Mouse (Mus musculus) C2C12 (cell line): ENCODE results near the gene Atxn7. TPM values are rescaled to one million over a fixed set of nuclear protein-coding genes. Genes with fewer than 3 reads are reported as not detected.

ENCODE experiments used
- H3K27me3 ChIP-seq: one replicate; pipeline ENCODE4 v1.6.1; 2011; ENCODE audit not compliant: control insufficient read depth, insufficient read depth, insufficient read length
- H3K36me3 ChIP-seq: one replicate; pipeline ENCODE4 v1.6.1; 2011; ENCODE audit not compliant: control insufficient read depth, insufficient read depth
- H3K4me3 ChIP-seq: one replicate; pipeline ENCODE4 v1.5.1; 2011; ENCODE audit warnings: mild to moderate bottlenecking, control low read depth; ENCODE audit not compliant: poor library complexity, insufficient read depth, severe bottlenecking
- H3K79me2 ChIP-seq: one replicate; pipeline ENCODE4 v1.6.1; 2011; ENCODE audit not compliant: control insufficient read depth, insufficient read depth
- H3K79me3 ChIP-seq: one replicate; pipeline ENCODE4 v1.6.1; 2011; ENCODE audit warnings: low read depth, control low read depth
- H3ac ChIP-seq: one replicate; pipeline ENCODE3; 2011; ENCODE audit warnings: low read depth; ENCODE audit not compliant: control insufficient read depth, insufficient read length
- CEBPB ChIP-seq: IDR thresholded peaks from one replicate; pipeline ENCODE4 v1.6.1; 2011; ENCODE audit warnings: low read depth, mild to moderate bottlenecking, control low read depth, moderate library complexity
- CTCF ChIP-seq: IDR thresholded peaks from one replicate; pipeline ENCODE4 v1.5.1; 2011; ENCODE audit not compliant: control insufficient read depth, insufficient read depth, insufficient read length
- FOSL1 ChIP-seq: IDR thresholded peaks from one replicate; pipeline ENCODE4 v1.8.0; 2011; ENCODE audit warnings: mild to moderate bottlenecking, low read length; ENCODE audit not compliant: poor library complexity, insufficient read depth, severe bottlenecking
- MAX ChIP-seq: IDR thresholded peaks from one replicate; pipeline ENCODE4 v1.6.1; 2011; ENCODE audit warnings: mild to moderate bottlenecking, control low read depth
- MYOD1 ChIP-seq: IDR thresholded peaks from one replicate; pipeline ENCODE4 v1.6.1; 2011; ENCODE audit warnings: low read depth; ENCODE audit not compliant: control insufficient read depth, insufficient read length
- MYOG ChIP-seq: IDR thresholded peaks from one replicate; pipeline ENCODE4 v1.6.1; 2011; ENCODE audit not compliant: control insufficient read depth, insufficient read length; ENCODE audit errors: extremely low read depth
- USF1 ChIP-seq: IDR thresholded peaks from one replicate; pipeline ENCODE4 v1.6.1; 2011; ENCODE audit warnings: low read depth, mild to moderate bottlenecking, control low read depth, moderate library complexity
- polyA plus RNA-seq: library from polyadenylated mRNA; unstranded; fragments of >200 nt; fragmentation: generic; extraction: Trizol; gene quantifications from one replicate; pipeline ENCODE4 v1.2.1, GENCODE M21; 2012; ENCODE audit warnings: missing spikeins

Atxn7 gene
- polyA plus RNA-seq, 1 experiment, result 1.9 TPM

GRCm38 (mm10) chr14:14068553-14068952 lies 107.3 kb downstream of the Atxn7 start:
- Histone ChIP-seq H3K27me3 (no peaks in the 10 kb centered on the region), H3K79me2 (no peaks in the 10 kb centered on the region), H3K36me3 (no peaks in the 10 kb centered on the region), H3ac (no peak overlapping the region), H3K4me3 (no peak overlapping the region), H3K79me3 (peaks cover 3% of the 10 kb centered on the region)
- TF ChIP-seq FOSL1 (no peak), USF1 (no peak), MYOD1 (no peak), CEBPB (no peak), MYOG (no peak), MAX (no peak), CTCF (no peak)

GRCm38 (mm10) chr14:14070541-14071315 lies 109.5 kb downstream of the Atxn7 start:
- TF ChIP-seq MAX (no peak), MYOD1 (no peak), FOSL1 (no peak), CEBPB (no peak), MYOG (no peak), CTCF (no peak), USF1 (no peak)
- Histone ChIP-seq H3K36me3 (no peaks in the 10 kb centered on the region), H3K4me3 (no peak overlapping the region), H3K79me3 (no peaks in the 10 kb centered on the region), H3K27me3 (no peaks in the 10 kb centered on the region), H3ac (no peak overlapping the region), H3K79me2 (no peaks in the 10 kb centered on the region)

- Histone ChIP-seq H3K79me3 (no peaks in the 10 kb centered on the region), H3ac (no peak overlapping the region), H3K27me3 (no peaks in the 10 kb centered on the region), H3K4me3 (no peak overlapping the region), H3K79me2 (no peaks in the 10 kb centered on the region), H3K36me3 (no peaks in the 10 kb centered on the region)
- TF ChIP-seq MYOD1 (no peak), CTCF (no peak), CEBPB (no peak), FOSL1 (no peak), USF1 (no peak), MYOG (no peak)
Measured at GRCm38 (mm10) chr14:14071456-14071855, 110.2 kb downstream of the Atxn7 start.

- Histone ChIP-seq H3K79me3 (no peaks in the 10 kb centered on the region), H3K4me3 (no peak overlapping the region), H3K36me3 (no peaks in the 10 kb centered on the region), H3K27me3 (no peaks in the 10 kb centered on the region), H3K79me2 (no peaks in the 10 kb centered on the region), H3ac (no peak overlapping the region)
- TF ChIP-seq MAX (no peak), FOSL1 (no peak), CEBPB (no peak), USF1 (no peak), MYOG (no peak), CTCF (no peak), MYOD1 (no peak)
Measured at GRCm38 (mm10) chr14:14080604-14081194, 119.5 kb downstream of the Atxn7 start.

GRCm38 (mm10) chr14:14083811-14084210 lies 122.6 kb downstream of the Atxn7 start:
- Histone ChIP-seq H3K27me3 (no peaks in the 10 kb centered on the region), H3ac (no peak overlapping the region), H3K4me3 (no peak overlapping the region)

More at GRCm38 (mm10) chr14:14083811-14084210, 122.6 kb downstream of the Atxn7 start:
- Histone ChIP-seq H3K36me3 (no peaks in the 10 kb centered on the region), H3K79me2 (no peaks in the 10 kb centered on the region), H3K79me3 (no peaks in the 10 kb centered on the region)
- TF ChIP-seq MAX (no peak), USF1 (no peak), MYOG (no peak), CEBPB (no peak), MYOD1 (no peak), CTCF (no peak), FOSL1 (no peak)
